Comparison of ENCODE assay signal across 26 mouse cellular contexts in genomic region chr3:75297758-75298111, GRCm38 (mm10). TPM values are rescaled to one million over a fixed set of nuclear protein-coding genes. Genes with fewer than 3 reads are reported as not detected.
DNase-seq lines count a peak whose midpoint lies in the region; TF ChIP-seq lines count a peak whose summit lies in the region.
"Had no signal": no experiment of that assay in that cellular context is flagged by ENCODE, and none has a peak within 500 bp of the region (broad histone marks: within the 10 kb centered on the region; RNA-seq: fewer than 3 reads in every experiment).

No protein-coding gene starts in this region.

- H3K4me3 ChIP-seq in heart, embryonic 10.5 days: no peak overlapping the region
- no peak overlapping the region for H3K4me3 ChIP-seq in layer of hippocampus, adult 2 months
- H3K4me3 ChIP-seq in macrophage (ENCODE audit: inconsistent target): no peak overlapping the region

- no peaks in the 10 kb centered on the region for H3K36me3 ChIP-seq in heart, embryonic 10.5 days
- no peaks in the 10 kb centered on the region for H3K36me3 ChIP-seq in macrophage (ENCODE audit: inconsistent target)

- peaks cover 8% of the 10 kb centered on the region; the same call in 1 of the 2 replicates for H3K4me1 ChIP-seq in heart, embryonic 10.5 days

- peak overlapping the region; percentile 49; the same call in 1 of the 2 replicates for H3K27ac ChIP-seq in heart, embryonic 10.5 days
- peak overlapping the region; percentile 54 for H3K27ac ChIP-seq in layer of hippocampus, adult 2 months
- H3K27ac ChIP-seq in macrophage: peak overlapping the region; percentile 64
- H3K27ac ChIP-seq: stomach, postnatal 0 days had no signal

- WGBS in heart, embryonic 10.5 days: 45% methylated on average over 3 of the region's 3 CpGs
- 56% methylated on average over 2 of the region's 3 CpGs for WGBS in macrophage (ENCODE audit: missing documents)

- no peak for TF ChIP-seq CTCF in layer of hippocampus, adult 2 months (conservative IDR thresholded peaks at IDR 0.05)

- no peaks in the 10 kb centered on the region for H3K79me2 ChIP-seq in macrophage (ENCODE audit: inconsistent target)

- DNase-seq in heart, embryonic 10.5 days (ENCODE audit: low spot score): no peak
- no peak for DNase-seq in heart, adult 18-20 months
- no peak for DNase-seq in layer of hippocampus, adult 2 months (ENCODE audit: low spot score in 2 of 2)
- DNase-seq in layer of hippocampus, postnatal 10 days (ENCODE audit: low spot score in 2 of 2): no peak
- DNase-seq in brain, adult 2 months (ENCODE audit: low read depth, low spot score): peak; percentile 42
- DNase-seq in spleen, adult 18-20 months: no peak
- DNase-seq: adrenal gland, postnatal 36 days; kidney, adult 18-20 months; kidney, postnatal 10 days; lung, adult 2 months; lung, postnatal 36 days; right cerebral cortex, postnatal 25 days; thymus, postnatal 25 days had no signal

- H3K9me3 ChIP-seq in heart, embryonic 10.5 days: no peaks in the 10 kb centered on the region

- no peaks in the 10 kb centered on the region for H3K27me3 ChIP-seq in heart, embryonic 10.5 days (ENCODE audit: insufficient read depth, poor library complexity, severe bottlenecking)

RNA-seq across cellular contexts. Expression of gene Serpini2, which starts 27.9 kb away (rescaled TPM):
- not detected in 2 replicates for polyA plus RNA-seq in heart, embryonic 10.5 days (2016; fragmentation: Nextera tagmentation; extraction: Ambion mirVana)
- not detected for total RNA-seq in heart, adult 18-20 months (2021)
- not detected for total RNA-seq in layer of hippocampus, adult 2 months (2021)
- total RNA-seq in layer of hippocampus, postnatal 10 days (2021): not detected
- total RNA-seq in macrophage (2018; cell fraction: chromatin; rRNA removed): not detected
- total RNA-seq in macrophage (2018; cell fraction: cytosol; rRNA removed): not detected
- total RNA-seq in macrophage (2018; cell fraction: nucleus; rRNA removed): not detected
- polyA plus RNA-seq in macrophage (2018): not detected in 3 replicates
- total RNA-seq: adrenal gland, postnatal 36 days; gastrocnemius, adult 8-10 months; granulocyte monocyte progenitor cell, adult 5-6 weeks; layer of hippocampus, adult 8-10 months; left cerebral cortex, adult 8-10 months; neutrophil, adult 5-6 weeks had no signal
- polyA plus RNA-seq: C2C12; cerebellum, adult 2 months; frontal cortex, adult 2 months; heart, embryonic 16.5 days; limb, embryonic 11.5 days; liver, embryonic 11.5 days; lung, adult 2 months had no signal
